Mouse (Mus musculus): ENCODE data around the gene Gstm6. TPM values are rescaled to one million over a fixed set of nuclear protein-coding genes. Genes with fewer than 3 reads are reported as not detected.
"Not testable (repeated sequence)": the region's sequence is repeated elsewhere in the genome, so short reads cannot be mapped to it uniquely, and the experiment has no call there.

The Gstm6 gene
- 27.1 and 27.8 TPM in 2 replicates for polyA plus RNA-seq (2011; ENCODE audit: insufficient read depth, insufficient read length, low read depth, missing spikeins)

DNA sequence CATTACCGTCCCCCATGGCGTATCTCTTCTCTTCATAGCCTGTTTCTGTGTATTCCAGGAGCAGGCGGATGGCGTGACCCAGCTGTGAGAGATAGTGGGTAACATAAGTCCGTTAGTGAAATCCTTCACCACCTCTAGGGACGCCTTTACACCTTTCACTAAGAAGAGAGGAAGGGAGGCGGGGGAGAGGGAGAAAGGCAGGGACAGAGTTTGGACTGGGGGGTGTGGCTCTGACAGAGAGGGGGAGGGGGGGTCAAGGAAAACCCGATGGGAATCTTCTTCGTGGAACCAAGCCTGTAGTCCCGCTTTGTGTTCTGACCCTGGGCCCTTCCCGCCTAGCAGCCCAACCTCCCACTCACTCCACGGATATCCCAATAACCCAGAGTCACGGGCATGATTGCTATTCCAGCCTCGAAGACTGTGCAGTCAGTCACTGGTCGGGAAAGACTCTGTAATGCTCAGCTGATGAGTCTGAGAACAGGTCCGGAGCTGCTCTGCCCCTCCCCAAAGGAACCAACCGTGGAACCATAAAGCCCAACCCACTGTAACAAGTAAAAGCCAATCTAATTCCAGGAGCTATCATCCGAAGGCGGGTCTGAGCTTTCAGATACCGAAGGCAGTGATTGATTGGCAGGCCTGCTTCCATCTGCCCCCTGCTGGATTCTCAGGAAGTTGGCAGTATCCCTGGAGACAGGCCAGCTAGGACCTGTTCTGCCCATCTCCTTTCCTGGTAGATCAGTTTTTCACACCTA is at the start of gene Gstm6:
TSS of gene Gstm6 (minus strand) at position 511 of the 752 bp plus-strand sequence.
- Histone ChIP-seq H3K9me3 (replicated peaks; ENCODE audit: control insufficient read depth, insufficient read depth, low read length, poor library complexity, severe bottlenecking) (no peaks in the 10 kb centered on the region), H3K4me3 (ENCODE audit: low read depth, low read length) (peak within 1 kb of the TSS; percentile 72), H3K27ac (ENCODE audit: insufficient read depth, low read length) (no peak within 1 kb of the TSS), H3K27me3 (ENCODE audit: control insufficient read depth, insufficient read depth, low read length, poor library complexity, severe bottlenecking) (no peaks in the 10 kb centered on the region), H3K9ac (ENCODE audit: low read depth, poor library complexity, severe bottlenecking) (no peak within 1 kb of the TSS), H3K4me1 (ENCODE audit: control insufficient read depth, insufficient read depth, low read length) (no peaks in the 10 kb centered on the region), H3K36me3 (ENCODE audit: control insufficient read depth, insufficient read depth, low read length, poor library complexity, severe bottlenecking) (no peaks in the 10 kb centered on the region)
- TF ChIP-seq EP300 (IDR thresholded peaks at IDR 0.05; ENCODE audit: insufficient read depth, low read depth, low read length) (0 out of 2 replicates have a peak, but pooled peaks have one; percentile 20), POLR2A (IDR thresholded peaks at IDR 0.05; ENCODE audit: insufficient read depth, low read length) (no peak), CTCF (IDR thresholded peaks at IDR 0.05; ENCODE audit: low read depth, low read length) (peak; percentile 77)

DNA sequence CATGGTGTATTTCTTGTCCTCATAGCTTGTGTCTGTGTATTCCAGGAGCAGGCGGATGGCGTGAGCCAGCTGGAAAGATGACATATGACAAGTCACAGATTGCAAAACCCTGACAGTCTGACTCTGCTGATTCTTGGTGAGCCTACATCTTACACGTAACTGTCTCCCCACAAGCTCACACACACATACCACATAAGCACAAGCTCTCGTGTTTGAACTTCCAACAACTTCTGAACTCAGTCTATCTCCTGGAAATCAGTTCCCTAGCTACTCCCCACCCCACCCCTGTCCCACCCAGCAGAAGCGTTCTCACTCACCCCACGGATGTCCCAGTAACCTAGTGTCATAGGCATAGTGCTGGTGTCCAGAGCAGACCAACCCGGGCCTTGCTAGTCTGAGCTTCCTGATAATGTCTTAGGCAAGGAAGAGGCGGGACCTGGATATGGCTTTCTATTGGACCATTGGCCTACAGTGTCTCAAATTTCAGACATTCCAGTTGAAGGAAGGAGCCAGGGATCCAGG is 42.6 kb upstream of the Gstm6 start, which contains the start of gene Gstm2:
TSS of gene Gstm2 (minus strand) at position 413 of the 522 bp plus-strand sequence.
- no peak within 1 kb of the TSS for H3K27ac ChIP-seq (ENCODE audit: insufficient read depth, low read length)
- peak within 1 kb of the TSS; percentile 46; the same call in 1 of the 2 replicates for H3K9ac ChIP-seq (ENCODE audit: low read depth, poor library complexity, severe bottlenecking)
- TF ChIP-seq POLR2A (IDR thresholded peaks at IDR 0.05; ENCODE audit: insufficient read depth, low read length) (peak; percentile 24), EP300 (IDR thresholded peaks at IDR 0.05; ENCODE audit: insufficient read depth, low read depth, low read length) (no peak)
- no peaks in the 10 kb centered on the region for H3K27me3 ChIP-seq (ENCODE audit: control insufficient read depth, insufficient read depth, low read length, poor library complexity, severe bottlenecking)
- H3K9me3 ChIP-seq (replicated peaks; ENCODE audit: control insufficient read depth, insufficient read depth, low read length, poor library complexity, severe bottlenecking), result no peaks in the 10 kb centered on the region
- H3K4me1 ChIP-seq (ENCODE audit: control insufficient read depth, insufficient read depth, low read length), result no peaks in the 10 kb centered on the region
- H3K4me3 ChIP-seq (ENCODE audit: low read depth, low read length), result peak within 1 kb of the TSS; percentile 49
- no peaks in the 10 kb centered on the region for H3K36me3 ChIP-seq (ENCODE audit: control insufficient read depth, insufficient read depth, low read length, poor library complexity, severe bottlenecking)

DNA sequence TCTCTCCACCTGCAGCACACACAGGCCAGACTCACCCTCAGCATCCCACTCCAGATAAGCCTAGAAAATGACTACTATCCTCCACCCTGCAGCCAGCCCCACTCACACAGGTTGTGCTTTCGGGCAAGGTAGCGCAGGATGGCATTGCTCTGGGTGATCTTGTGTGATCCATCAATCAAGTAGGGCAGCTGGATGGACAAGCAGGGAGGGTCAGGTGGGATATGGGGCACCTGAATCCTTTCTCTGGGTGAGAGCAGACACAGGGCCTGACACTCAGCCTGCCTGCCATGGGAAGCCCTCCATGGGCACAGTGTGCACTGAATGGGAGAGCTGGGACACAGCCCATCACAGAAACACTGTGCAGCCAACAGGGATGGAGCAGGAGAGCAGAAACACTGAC is 41.6 kb upstream of the Gstm6 start:
- not testable (repeated sequence) for H3K9ac ChIP-seq (ENCODE audit: low read depth, poor library complexity, severe bottlenecking); H3K27ac ChIP-seq (ENCODE audit: insufficient read depth, low read length); H3K36me3 ChIP-seq (ENCODE audit: control insufficient read depth, insufficient read depth, low read length, poor library complexity, severe bottlenecking); H3K27me3 ChIP-seq (ENCODE audit: control insufficient read depth, insufficient read depth, low read length, poor library complexity, severe bottlenecking); H3K4me3 ChIP-seq (ENCODE audit: low read depth, low read length); H3K9me3 ChIP-seq (replicated peaks; ENCODE audit: control insufficient read depth, insufficient read depth, low read length, poor library complexity, severe bottlenecking); H3K4me1 ChIP-seq (ENCODE audit: control insufficient read depth, insufficient read depth, low read length)

GRCm38 (mm10) chr3:107984471-107984870 is 40.9 kb upstream of the Gstm6 start:
- Histone ChIP-seq H3K36me3 (ENCODE audit: control insufficient read depth, insufficient read depth, low read length, poor library complexity, severe bottlenecking) (no peaks in the 10 kb centered on the region), H3K27ac (ENCODE audit: insufficient read depth, low read length) (no peak overlapping the region), H3K9me3 (replicated peaks; ENCODE audit: control insufficient read depth, insufficient read depth, low read length, poor library complexity, severe bottlenecking) (no peaks in the 10 kb centered on the region), H3K27me3 (ENCODE audit: control insufficient read depth, insufficient read depth, low read length, poor library complexity, severe bottlenecking) (no peaks in the 10 kb centered on the region), H3K4me1 (ENCODE audit: control insufficient read depth, insufficient read depth, low read length) (no peaks in the 10 kb centered on the region), H3K4me3 (ENCODE audit: low read depth, low read length) (no peak overlapping the region), H3K9ac (ENCODE audit: low read depth, poor library complexity, severe bottlenecking) (no peak overlapping the region)
- TF ChIP-seq EP300 (IDR thresholded peaks at IDR 0.05; ENCODE audit: insufficient read depth, low read depth, low read length) (no peak), POLR2A (IDR thresholded peaks at IDR 0.05; ENCODE audit: insufficient read depth, low read length) (no peak), CTCF (IDR thresholded peaks at IDR 0.05; ENCODE audit: low read depth, low read length) (no peak)

DNA sequence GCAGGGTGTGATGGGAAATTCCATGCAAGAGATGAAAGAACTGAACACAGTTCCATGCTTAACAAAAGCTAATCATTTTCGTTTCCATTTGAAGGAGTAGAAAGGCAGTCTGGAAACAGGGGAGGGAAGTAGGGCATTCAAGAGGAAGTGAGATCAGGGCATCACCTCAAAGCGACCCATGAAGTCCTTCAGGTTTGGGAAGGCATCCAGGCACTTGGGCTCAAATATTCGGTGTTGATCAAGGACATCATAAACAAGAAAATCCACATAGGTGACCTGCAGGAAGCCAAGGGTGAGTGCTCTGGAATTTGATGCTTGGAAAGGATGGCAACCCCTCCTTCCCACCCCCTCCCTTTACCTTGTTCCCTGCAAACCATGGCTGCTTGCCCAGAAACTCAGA is 40.2 kb upstream of the Gstm6 start:
- Histone ChIP-seq H3K27ac (ENCODE audit: insufficient read depth, low read length) (no peak overlapping the region), H3K4me3 (ENCODE audit: low read depth, low read length) (no peak overlapping the region), H3K9ac (ENCODE audit: low read depth, poor library complexity, severe bottlenecking) (no peak overlapping the region), H3K4me1 (ENCODE audit: control insufficient read depth, insufficient read depth, low read length) (no peaks in the 10 kb centered on the region), H3K27me3 (ENCODE audit: control insufficient read depth, insufficient read depth, low read length, poor library complexity, severe bottlenecking) (no peaks in the 10 kb centered on the region), H3K36me3 (ENCODE audit: control insufficient read depth, insufficient read depth, low read length, poor library complexity, severe bottlenecking) (no peaks in the 10 kb centered on the region), H3K9me3 (replicated peaks; ENCODE audit: control insufficient read depth, insufficient read depth, low read length, poor library complexity, severe bottlenecking) (no peaks in the 10 kb centered on the region)
- TF ChIP-seq POLR2A (IDR thresholded peaks at IDR 0.05; ENCODE audit: insufficient read depth, low read length), result no peak
- TF ChIP-seq CTCF (IDR thresholded peaks at IDR 0.05; ENCODE audit: low read depth, low read length), result no peak
- TF ChIP-seq EP300 (IDR thresholded peaks at IDR 0.05; ENCODE audit: insufficient read depth, low read depth, low read length), result no peak

DNA sequence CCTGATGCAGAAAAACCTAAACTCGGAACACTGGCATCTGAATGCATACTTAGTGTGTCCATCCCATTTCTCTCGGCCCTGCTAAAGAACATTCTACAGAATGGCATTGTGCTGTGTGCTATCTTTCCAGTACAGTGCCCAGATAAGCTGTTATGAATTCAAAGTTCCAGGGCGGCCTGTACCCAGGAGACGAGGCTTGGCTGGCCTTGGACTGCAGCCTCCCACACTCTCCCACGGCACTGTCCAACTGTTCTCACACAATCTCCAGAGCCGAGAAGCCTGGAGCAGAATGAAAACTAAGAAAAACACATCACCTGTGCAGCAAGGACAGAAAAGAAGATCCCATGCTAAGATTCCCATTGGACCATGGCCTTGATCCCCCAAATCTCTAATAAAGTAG is 39.2 kb upstream of the Gstm6 start:
- H3K4me3 ChIP-seq (ENCODE audit: low read depth, low read length), result no peak overlapping the region
- H3K9me3 ChIP-seq (replicated peaks; ENCODE audit: control insufficient read depth, insufficient read depth, low read length, poor library complexity, severe bottlenecking), result no peaks in the 10 kb centered on the region
- H3K4me1 ChIP-seq (ENCODE audit: control insufficient read depth, insufficient read depth, low read length), result no peaks in the 10 kb centered on the region
- no peak overlapping the region for H3K9ac ChIP-seq (ENCODE audit: low read depth, poor library complexity, severe bottlenecking)
- no peaks in the 10 kb centered on the region for H3K36me3 ChIP-seq (ENCODE audit: control insufficient read depth, insufficient read depth, low read length, poor library complexity, severe bottlenecking)
- TF ChIP-seq POLR2A (IDR thresholded peaks at IDR 0.05; ENCODE audit: insufficient read depth, low read length), result no peak
- TF ChIP-seq CTCF (IDR thresholded peaks at IDR 0.05; ENCODE audit: low read depth, low read length), result no peak
- no peak for TF ChIP-seq EP300 (IDR thresholded peaks at IDR 0.05; ENCODE audit: insufficient read depth, low read depth, low read length)
- H3K27ac ChIP-seq (ENCODE audit: insufficient read depth, low read length), result no peak overlapping the region
- H3K27me3 ChIP-seq (ENCODE audit: control insufficient read depth, insufficient read depth, low read length, poor library complexity, severe bottlenecking), result no peaks in the 10 kb centered on the region
